Mouse (Mus musculus) embryonic facial prominence, embryonic 11.5 days (tissue): Measurements from ENCODE around the gene Ywhah. TPM values are rescaled to one million over a fixed set of nuclear protein-coding genes. Genes with fewer than 3 reads are reported as not detected.

Experiments used
- ATAC-seq: fragments of 200-750 bp; cut with Nextera tagmentation; replicated peaks from 2 replicates; pipeline ENCODE4 v1.8.0; 2017; ENCODE audit warnings: low read depth; ENCODE audit not compliant: insufficient number of reproducible peaks, low FRiP score, low TSS enrichment
- DNase-seq: peaks from one replicate; pipeline ENCODE4 v3.0.0-alpha.2; 2015; ENCODE audit warnings: low spot score
- H3K27ac ChIP-seq: fragments of 300-500 bp; sonication (generic); replicated peaks from 2 replicates; pipeline ENCODE4 v1.5.1; 2014; ENCODE audit warnings: mild to moderate bottlenecking, low read depth, low read length, control low read depth
- H3K27me3 ChIP-seq: fragments of 300-500 bp; sonication (generic); 2 replicates; pipeline ENCODE4 v1.6.1; 2014; ENCODE audit warnings: mild to moderate bottlenecking, low read length, moderate library complexity, mixed read lengths; ENCODE audit not compliant: control insufficient read depth, insufficient read depth
- H3K36me3 ChIP-seq: fragments of 300-500 bp; sonication (generic); replicated peaks from 2 replicates; pipeline ENCODE4 v1.6.1; 2014; ENCODE audit warnings: low read depth, mild to moderate bottlenecking, low read length, moderate library complexity, mixed read lengths; ENCODE audit not compliant: control insufficient read depth, insufficient read depth
- H3K4me1 ChIP-seq: fragments of 300-500 bp; sonication (generic); 2 replicates; pipeline ENCODE4 v1.6.1; 2014; ENCODE audit warnings: low read length, mixed read lengths; ENCODE audit not compliant: control insufficient read depth, insufficient read depth
- H3K4me2 ChIP-seq: fragments of 300-500 bp; sonication (generic); 2 replicates; pipeline ENCODE4 v1.6.1; 2014; ENCODE audit warnings: low read depth, mild to moderate bottlenecking, control low read depth, low read length, moderate library complexity
- H3K4me3 ChIP-seq: fragments of 300-500 bp; sonication (generic); 2 replicates; pipeline ENCODE4 v1.5.1; 2014; ENCODE audit warnings: low read depth, low read length, control low read depth
- H3K9ac ChIP-seq: fragments of 300-500 bp; sonication (generic); replicated peaks from 2 replicates; pipeline ENCODE4 v1.6.1; 2014; ENCODE audit warnings: mild to moderate bottlenecking, control low read depth, low read length
- H3K9me3 ChIP-seq: fragments of 300-500 bp; sonication (generic); replicated peaks from 2 replicates; pipeline ENCODE4 v1.6.1; 2016; ENCODE audit warnings: mild to moderate bottlenecking, low read length, inconsistent platforms, mixed read lengths; ENCODE audit not compliant: control insufficient read depth
- WGBS: fragments of 180-500 bp; shearing (Covaris S2); extraction: QIAGEN DNeasy Blood & Tissue Kit; methylation state at CpG from one replicate; pipeline ENCODE4 v1.1.7; 2014; 5-methylcytosine and 5-hydroxymethylcytosine counted together
- polyA plus RNA-seq: library from polyadenylated mRNA; unstranded; fragments of >200 nt; fragmentation: Nextera tagmentation; extraction: Ambion mirVana; gene quantifications from 2 replicates; pipeline ENCODE4 v1.2.1, GENCODE M21; 2014

Ywhah gene
- polyA plus RNA-seq: 479 and 494 TPM in 2 replicates

GRCm38 (mm10) chr5:33018561-33019425, at the start of gene Ywhah:
Gene Ywhah (plus strand): TSS chr5:33018816.
- ATAC-seq (peak; percentile 94), DNase-seq (peak; percentile 99)
- under 1% methylated on average over 103 of the region's 121 CpGs for WGBS
- Histone ChIP-seq H3K4me3 (peak within 1 kb of the TSS; percentile 88), H3K36me3 (peaks cover under 1% of the 10 kb centered on the region; the same call in 1 of the 2 replicates), H3K4me2 (peak within 1 kb of the TSS; percentile 81), H3K4me1 (no peaks in the 10 kb centered on the region), H3K27me3 (no peaks in the 10 kb centered on the region), H3K9ac (peak within 1 kb of the TSS; percentile 97), H3K27ac (peak within 1 kb of the TSS; percentile 99), H3K9me3 (no peaks in the 10 kb centered on the region)

GRCm38 (mm10) chr5:32976541-32976940, 42.1 kb upstream of the Ywhah start:
- peaks cover 4% of the 10 kb centered on the region; the same call in 1 of the 2 replicates for H3K36me3 ChIP-seq
- DNase-seq: no peak
- 81% methylated on average over 4 of the region's 4 CpGs for WGBS

GRCm38 (mm10) chr5:32977179-32977578, 41.4 kb upstream of the Ywhah start:
- Histone ChIP-seq H3K4me1 (no peaks in the 10 kb centered on the region), H3K9me3 (no peaks in the 10 kb centered on the region), H3K36me3 (peaks cover 4% of the 10 kb centered on the region; the same call in 1 of the 2 replicates), H3K27ac (no peak overlapping the region), H3K4me2 (no peak overlapping the region), H3K27me3 (no peaks in the 10 kb centered on the region), H3K9ac (no peak overlapping the region), H3K4me3 (no peak overlapping the region)
- DNase-seq (no peak), ATAC-seq (no peak)

More at GRCm38 (mm10) chr5:32976541-32976940, 42.1 kb upstream of the Ywhah start:
- Histone ChIP-seq H3K9ac (no peak overlapping the region), H3K27ac (no peak overlapping the region), H3K4me2 (no peak overlapping the region), H3K4me3 (no peak overlapping the region), H3K9me3 (no peaks in the 10 kb centered on the region), H3K27me3 (no peaks in the 10 kb centered on the region), H3K4me1 (no peaks in the 10 kb centered on the region)
- no peak for ATAC-seq

GRCm38 (mm10) chr5:32985379-32985778, 33.2 kb upstream of the Ywhah start:
- 72% methylated on average over 1 of the region's 1 CpGs for WGBS
- no peaks in the 10 kb centered on the region for H3K27me3 ChIP-seq
- H3K27ac ChIP-seq: no peak overlapping the region
- no peak overlapping the region for H3K9ac ChIP-seq
- H3K4me1 ChIP-seq: no peaks in the 10 kb centered on the region
- no peaks in the 10 kb centered on the region; the same call in none of the 2 replicates for H3K36me3 ChIP-seq
- H3K4me3 ChIP-seq: no peak overlapping the region
- ATAC-seq (no peak), DNase-seq (no peak)
- H3K4me2 ChIP-seq: no peak overlapping the region
- no peaks in the 10 kb centered on the region for H3K9me3 ChIP-seq

- Histone ChIP-seq H3K27me3 (no peaks in the 10 kb centered on the region), H3K27ac (no peak overlapping the region), H3K4me2 (no peak overlapping the region), H3K4me1 (no peaks in the 10 kb centered on the region), H3K4me3 (no peak overlapping the region), H3K36me3 (no peaks in the 10 kb centered on the region; the same call in none of the 2 replicates), H3K9ac (no peak overlapping the region), H3K9me3 (no peaks in the 10 kb centered on the region)
- 83% methylated on average over 1 of the region's 1 CpGs for WGBS
- DNase-seq (no peak), ATAC-seq (no peak)
These were observed 30.7 kb upstream of the Ywhah start for GRCm38 (mm10) chr5:32987873-32988272.

DNA sequence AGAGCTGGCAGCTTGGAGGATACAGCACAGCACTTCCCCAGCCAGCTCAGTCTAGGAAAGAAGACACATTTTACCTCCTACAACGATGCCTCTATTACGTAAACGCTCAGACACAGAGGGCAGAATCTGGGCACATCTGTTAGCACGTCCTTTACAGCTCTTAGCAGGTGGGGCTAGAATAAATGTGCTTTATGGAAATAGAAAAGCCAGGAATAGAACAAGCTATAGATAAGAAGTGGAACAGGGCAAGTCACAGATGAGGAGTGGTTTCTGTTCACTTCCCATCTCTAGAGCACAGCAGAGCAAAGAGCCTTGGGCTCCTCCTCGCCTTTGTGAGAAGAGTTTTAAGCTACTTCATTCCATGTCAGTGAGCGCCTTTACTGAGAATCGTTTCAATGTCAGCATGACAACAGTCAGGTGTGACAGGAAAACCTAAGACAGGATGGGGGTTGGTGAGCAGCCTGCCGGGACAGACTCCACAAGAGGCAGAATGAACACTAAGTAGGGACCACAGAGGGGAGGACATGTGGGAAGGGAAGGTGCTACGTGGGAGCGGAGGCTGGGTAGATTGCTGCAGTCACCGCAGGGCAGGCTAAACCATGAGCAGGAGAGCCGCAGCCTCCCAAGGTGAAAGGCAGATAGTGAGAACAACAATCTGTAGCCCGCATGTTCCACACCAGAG, 28.5 kb upstream of the Ywhah start:
- H3K4me1 ChIP-seq: no peaks in the 10 kb centered on the region
- no peaks in the 10 kb centered on the region for H3K9me3 ChIP-seq
- H3K27me3 ChIP-seq: no peaks in the 10 kb centered on the region
- H3K4me2 ChIP-seq: no peak overlapping the region
- no peak overlapping the region for H3K27ac ChIP-seq
- H3K9ac ChIP-seq: no peak overlapping the region
- 84% methylated on average over 13 of the region's 13 CpGs for WGBS
- no peak overlapping the region for H3K4me3 ChIP-seq
- DNase-seq (no peak), ATAC-seq (no peak)
- no peaks in the 10 kb centered on the region; the same call in 1 of the 2 replicates for H3K36me3 ChIP-seq

- Histone ChIP-seq H3K36me3 (no peaks in the 10 kb centered on the region; the same call in 1 of the 2 replicates), H3K4me2 (no peak overlapping the region), H3K9ac (no peak overlapping the region), H3K27ac (no peak overlapping the region), H3K9me3 (no peaks in the 10 kb centered on the region), H3K27me3 (no peaks in the 10 kb centered on the region), H3K4me1 (no peaks in the 10 kb centered on the region), H3K4me3 (no peak overlapping the region)
- WGBS: 78% methylated on average over 8 of the region's 8 CpGs
- DNase-seq: no peak
- ATAC-seq: no peak
These were observed 27.5 kb upstream of the Ywhah start for GRCm38 (mm10) chr5:32991152-32991551.

DNA sequence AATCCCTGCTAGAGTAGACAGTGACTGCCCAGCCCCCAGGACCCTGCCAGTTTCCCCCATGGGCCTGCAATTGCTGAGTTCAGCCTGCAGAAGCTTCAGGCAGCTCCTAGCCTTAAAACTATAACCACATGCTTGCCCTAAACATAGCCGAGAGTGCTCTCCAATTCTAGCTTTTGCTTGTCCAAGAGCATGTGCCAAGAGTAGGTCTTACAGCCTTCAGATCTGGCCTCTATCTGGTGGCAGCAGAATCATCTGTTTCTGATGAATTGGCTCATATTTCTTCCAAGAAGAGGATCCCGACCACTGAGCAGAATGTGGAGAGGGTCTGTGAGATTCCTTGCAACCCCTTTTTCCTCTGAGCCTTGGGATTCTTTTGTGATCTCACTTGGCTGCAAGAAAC, 24.1 kb upstream of the Ywhah start:
- WGBS: 46% methylated on average over 2 of the region's 2 CpGs

More for the DNA sequence above, 24.1 kb upstream of the Ywhah start:
- Histone ChIP-seq H3K9me3 (no peaks in the 10 kb centered on the region), H3K27ac (no peak overlapping the region), H3K27me3 (no peaks in the 10 kb centered on the region), H3K36me3 (no peaks in the 10 kb centered on the region), H3K4me1 (no peaks in the 10 kb centered on the region), H3K9ac (no peak overlapping the region), H3K4me3 (no peak overlapping the region), H3K4me2 (no peak overlapping the region)
- ATAC-seq: no peak
- peak; percentile 11 for DNase-seq
